Mouse (Mus musculus): ENCODE measurements around the gene Slc22a13.

Gene Slc22a13

GRCm38 (mm10) chr9:119199151-119199861 is 9.6 kb downstream of the Slc22a13 start:
- no peak for DNase-seq (ENCODE audit: low spot score in 2 of 2)

- DNase-seq (ENCODE audit: low spot score in 2 of 2), result no peak
Measured at GRCm38 (mm10) chr9:119192202-119192990, 16.5 kb downstream of the Slc22a13 start.

GRCm38 (mm10) chr9:119181241-119181728 is 27.6 kb downstream of the Slc22a13 start:
- no peak for DNase-seq (ENCODE audit: low spot score in 2 of 2)

GRCm38 (mm10) chr9:119179292-119179691 is 29.6 kb downstream of the Slc22a13 start:
- DNase-seq (ENCODE audit: low spot score in 2 of 2), result no peak

- DNase-seq (ENCODE audit: low spot score in 2 of 2), result no peak
Measured at GRCm38 (mm10) chr9:119167608-119168007, 41.3 kb downstream of the Slc22a13 start.

- DNase-seq (ENCODE audit: low spot score in 2 of 2), result no peak
Measured at GRCm38 (mm10) chr9:119165548-119165947, 43.4 kb downstream of the Slc22a13 start.

GRCm38 (mm10) chr9:119164743-119165142 is 44.2 kb downstream of the Slc22a13 start:
- no peak for DNase-seq (ENCODE audit: low spot score in 2 of 2)

- no peak for DNase-seq (ENCODE audit: low spot score in 2 of 2)
Measured at GRCm38 (mm10) chr9:119160689-119161088, 48.2 kb downstream of the Slc22a13 start.

GRCm38 (mm10) chr9:119158861-119159260 is 50.0 kb downstream of the Slc22a13 start, which contains the start of gene Gm47289:
TSS of gene Gm47289 (plus strand) at chr9:119159161.
- no peak for DNase-seq (ENCODE audit: low spot score in 2 of 2)

GRCm38 (mm10) chr9:119156278-119157201 is 52.4 kb downstream of the Slc22a13 start, which contains the start of gene Acaa1b:
TSS of gene Acaa1b (minus strand) at chr9:119157093.
- DNase-seq (ENCODE audit: low spot score in 2 of 2), result peak; percentile 54 to 62

- no peak for DNase-seq (ENCODE audit: low spot score in 2 of 2)
Measured at GRCm38 (mm10) chr9:119155826-119156225, 53.1 kb downstream of the Slc22a13 start.

- no peak for DNase-seq (ENCODE audit: low spot score in 2 of 2)
Measured at GRCm38 (mm10) chr9:119155416-119155815, 53.5 kb downstream of the Slc22a13 start.

- no peak for DNase-seq (ENCODE audit: low spot score in 2 of 2)
Measured at GRCm38 (mm10) chr9:119151751-119152150, 57.1 kb downstream of the Slc22a13 start.

- no peak for DNase-seq (ENCODE audit: low spot score in 2 of 2)
Measured at GRCm38 (mm10) chr9:119149601-119150000, 59.3 kb downstream of the Slc22a13 start.

GRCm38 (mm10) chr9:119146098-119146770 is 62.7 kb downstream of the Slc22a13 start:
- DNase-seq (ENCODE audit: low spot score in 2 of 2), result no peak

- DNase-seq (ENCODE audit: low spot score in 2 of 2), result no peak
Measured at GRCm38 (mm10) chr9:119145638-119146037, 63.3 kb downstream of the Slc22a13 start.

GRCm38 (mm10) chr9:119145137-119145536 is 63.8 kb downstream of the Slc22a13 start:
- no peak for DNase-seq (ENCODE audit: low spot score in 2 of 2)

GRCm38 (mm10) chr9:119144696-119145095 is 64.2 kb downstream of the Slc22a13 start:
- no peak for DNase-seq (ENCODE audit: low spot score in 2 of 2)

- DNase-seq (ENCODE audit: low spot score in 2 of 2), result no peak
Measured at GRCm38 (mm10) chr9:119143372-119143771, 65.5 kb downstream of the Slc22a13 start.
